Mouse (Mus musculus) myocyte (in vitro differentiated cells): ENCODE results near the gene Vax2.

Experiments
- CEBPB ChIP-seq: IDR thresholded peaks from 2 replicates; pipeline ENCODE4 v1.6.1; 2011; ENCODE audit warnings: mild to moderate bottlenecking, moderate library complexity; ENCODE audit not compliant: poor library complexity, insufficient read depth, severe bottlenecking
- E2F4 ChIP-seq: IDR thresholded peaks from one replicate; pipeline ENCODE4 v1.6.1; 2011; ENCODE audit warnings: mild to moderate bottlenecking, control low read depth, moderate library complexity; ENCODE audit not compliant: insufficient read depth
- MYOD1 ChIP-seq, 3 experiments: IDR thresholded peaks; one replicate each; pipeline ENCODE4 v1.6.1; 2011; ENCODE audit warnings: control low read depth in 2 of 3, low read depth in 2 of 3, mild to moderate bottlenecking in 2 of 3, moderate library complexity in 1 of 3; ENCODE audit not compliant: insufficient read length in 2 of 3, control insufficient read depth in 1 of 3
- MYOG ChIP-seq, 3 experiments: IDR thresholded peaks; one replicate each; pipeline ENCODE4 v1.6.1; 2011; ENCODE audit warnings: control low read depth in 2 of 3, low read depth in 2 of 3, mild to moderate bottlenecking in 2 of 3; ENCODE audit not compliant: insufficient read length in 2 of 3, control insufficient read depth in 1 of 3, insufficient read depth in 1 of 3
- POLR2A ChIP-seq: IDR thresholded peaks from one replicate; pipeline ENCODE4 v1.6.1; 2011; ENCODE audit warnings: low read depth, mild to moderate bottlenecking, control low read depth, moderate library complexity; ENCODE audit not compliant: insufficient read length
- POLR2AphosphoS2 ChIP-seq: IDR thresholded peaks from one replicate; pipeline ENCODE4 v1.6.1; 2011; ENCODE audit warnings: low read depth, control low read depth; ENCODE audit not compliant: insufficient read length
- REST ChIP-seq: IDR thresholded peaks from one replicate; pipeline ENCODE4 v1.6.1; 2011; ENCODE audit warnings: mild to moderate bottlenecking, control low read depth, moderate library complexity; ENCODE audit not compliant: insufficient read depth, insufficient read length
- TCF3 ChIP-seq: IDR thresholded peaks from one replicate; pipeline ENCODE4 v1.6.1; 2011; ENCODE audit warnings: low read depth, control low read depth; ENCODE audit not compliant: insufficient read length
- USF1 ChIP-seq: IDR thresholded peaks from one replicate; pipeline ENCODE4 v1.6.1; 2011; ENCODE audit warnings: low read depth, mild to moderate bottlenecking, control low read depth, moderate library complexity

GRCm38 (mm10) chr6:83737311-83737710 is 26.2 kb downstream of the Vax2 start:
- TF ChIP-seq USF1 (no peak), POLR2AphosphoS2 (no peak), POLR2A (no peak), TCF3 (no peak), MYOG (IDR thresholded peaks at IDR 0.05; ENCODE audit: control insufficient read depth in 1 of 3, insufficient read depth in 1 of 3, insufficient read length in 2 of 3, low read depth in 2 of 3) (no peak), CEBPB (no peak), MYOD1 (IDR thresholded peaks at IDR 0.05; ENCODE audit: control insufficient read depth in 1 of 3, insufficient read length in 2 of 3, low read depth in 2 of 3) (no peak), E2F4 (no peak), REST (no peak)
